Mouse (Mus musculus) embryonic facial prominence, embryonic 15.5 days (tissue): Measurements from ENCODE around the gene Rps28. TPM values are rescaled to one million over a fixed set of nuclear protein-coding genes. Genes with fewer than 3 reads are reported as not detected.
"Not testable (repeated sequence)": the region's sequence is repeated elsewhere in the genome, so short reads cannot be mapped to it uniquely, and the experiment has no call there.

Source experiments
- ATAC-seq: fragments of 200-750 bp; cut with Nextera tagmentation; 2 replicates; pipeline ENCODE4 v1.8.0; 2017; ENCODE audit warnings: low read depth, moderate TSS enrichment; ENCODE audit not compliant: insufficient number of reproducible peaks, low FRiP score, low TSS enrichment
- H3K27ac ChIP-seq: fragments of 300-500 bp; sonication (generic); replicated peaks from 2 replicates; pipeline ENCODE4 v1.5.1; 2015; ENCODE audit warnings: mild to moderate bottlenecking, inconsistent platforms
- H3K27me3 ChIP-seq: fragments of 300-500 bp; sonication (generic); 2 replicates; pipeline ENCODE4 v1.6.1; 2015; ENCODE audit warnings: inconsistent platforms
- H3K36me3 ChIP-seq: fragments of 300-500 bp; sonication (generic); 2 replicates; pipeline ENCODE4 v1.6.1; 2015; ENCODE audit warnings: mild to moderate bottlenecking, inconsistent platforms
- H3K4me1 ChIP-seq: fragments of 300-500 bp; sonication (generic); 2 replicates; pipeline ENCODE4 v1.6.1; 2015; ENCODE audit warnings: inconsistent platforms
- H3K4me2 ChIP-seq: fragments of 300-500 bp; sonication (generic); replicated peaks from 2 replicates; pipeline ENCODE4 v1.6.1; 2015; ENCODE audit warnings: mild to moderate bottlenecking, inconsistent platforms
- H3K4me3 ChIP-seq: fragments of 300-500 bp; sonication (generic); replicated peaks from 2 replicates; pipeline ENCODE4 v1.5.1; 2015; ENCODE audit warnings: mild to moderate bottlenecking, inconsistent platforms
- H3K9ac ChIP-seq: fragments of 300-500 bp; sonication (generic); 2 replicates; pipeline ENCODE4 v1.6.1; 2015; ENCODE audit warnings: inconsistent platforms
- H3K9me3 ChIP-seq: fragments of 300-500 bp; sonication (generic); replicated peaks from 2 replicates; pipeline ENCODE4 v1.6.1; 2016; ENCODE audit warnings: inconsistent platforms
- WGBS: fragments of 180-500 bp; shearing (Covaris S2); methylation state at CpG from one replicate; pipeline ENCODE4 v1.1.7; 2015; 5-methylcytosine and 5-hydroxymethylcytosine counted together
- polyA plus RNA-seq: library from polyadenylated mRNA; unstranded; fragments of >200 nt; fragmentation: Nextera tagmentation; extraction: Ambion mirVana; gene quantifications from 2 replicates; pipeline ENCODE4 v1.2.1, GENCODE M21; 2015

The Rps28 gene
- polyA plus RNA-seq, 1 experiment from 2014 or later, result 998 TPM

DNA sequence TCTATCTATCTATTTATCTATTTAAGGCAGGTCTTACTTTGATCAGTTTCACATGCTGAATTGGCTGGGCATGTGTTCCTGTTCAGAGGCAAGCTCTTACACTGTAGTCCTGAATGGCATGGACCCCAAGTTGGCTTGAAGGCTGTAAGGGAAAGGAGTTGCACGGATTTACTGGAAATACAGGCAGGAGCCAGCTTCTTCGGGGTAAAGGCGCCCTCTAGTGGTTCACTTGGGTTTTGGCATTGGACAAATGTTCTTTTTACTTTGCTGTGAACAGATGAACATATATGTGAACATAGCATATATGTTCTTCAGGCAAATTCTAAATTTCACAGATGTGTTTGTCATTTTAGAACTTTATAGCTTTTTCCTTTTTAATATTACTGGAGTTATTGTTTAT lies 2.5 kb upstream of the Rps28 start:
- Histone ChIP-seq H3K36me3 (peaks cover 52% of the 10 kb centered on the region), H3K4me3 (no peak overlapping the region), H3K27me3 (no peaks in the 10 kb centered on the region), H3K9ac (no peak overlapping the region), H3K4me1 (peaks cover 33% of the 10 kb centered on the region), H3K27ac (no peak overlapping the region), H3K4me2 (no peak overlapping the region), H3K9me3 (no peaks in the 10 kb centered on the region)
- ATAC-seq, result no peak
- under 1% methylated on average over 3 of the region's 3 CpGs for WGBS

DNA sequence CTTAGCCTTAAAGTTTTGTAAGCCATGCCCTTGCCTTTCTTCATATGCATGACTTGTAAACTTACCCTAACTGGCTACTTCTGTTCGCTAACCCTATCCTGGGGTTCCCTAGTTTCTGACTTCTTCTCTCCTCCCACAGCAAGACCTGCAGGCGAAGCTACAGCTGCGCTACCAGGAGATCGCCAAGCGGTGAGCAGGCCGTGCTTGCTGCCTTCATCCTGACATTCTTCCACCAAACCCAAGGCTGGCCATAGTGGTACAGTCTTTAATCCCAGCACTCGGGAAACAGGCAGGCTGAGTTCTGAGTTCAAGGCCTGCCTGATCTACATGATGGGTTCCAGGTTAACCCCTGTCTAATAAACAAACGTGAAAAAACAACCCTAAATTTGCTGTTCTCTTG lies 1.1 kb upstream of the Rps28 start:
- H3K9ac ChIP-seq, result peak overlapping the region; percentile 64; the same call in 1 of the 2 replicates
- ATAC-seq, result no peak
- no peak overlapping the region for H3K27ac ChIP-seq
- H3K27me3 ChIP-seq, result no peaks in the 10 kb centered on the region
- H3K36me3 ChIP-seq, result peaks cover 54% of the 10 kb centered on the region
- 80% methylated on average over 8 of the region's 8 CpGs for WGBS
- H3K4me2 ChIP-seq, result peak overlapping the region; percentile 84
- H3K4me3 ChIP-seq, result peak overlapping the region; percentile 86
- H3K4me1 ChIP-seq, result peaks cover 33% of the 10 kb centered on the region
- no peaks in the 10 kb centered on the region for H3K9me3 ChIP-seq

DNA sequence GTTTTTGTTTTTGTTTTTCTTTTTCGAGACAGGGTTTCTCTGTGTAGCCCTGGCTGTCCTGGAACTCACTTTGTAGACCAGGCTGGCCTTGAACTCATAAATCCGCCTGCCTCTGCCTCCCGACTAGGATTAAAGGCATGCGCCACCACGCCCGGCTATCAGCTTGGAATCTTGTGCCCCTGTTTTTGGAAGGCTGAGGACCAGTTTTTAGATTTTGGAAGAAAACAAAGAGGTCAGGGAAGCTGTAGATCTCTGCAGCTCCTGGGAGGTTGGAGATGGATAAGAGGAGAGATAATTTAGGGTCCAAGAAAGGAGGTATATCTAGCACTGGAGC lies 602 bp upstream of the Rps28 start:
- H3K9me3 ChIP-seq, H3K27me3 ChIP-seq, ATAC-seq: not testable (repeated sequence)
- Histone ChIP-seq H3K36me3 (peaks cover 54% of the 10 kb centered on the region), H3K9ac (peak overlapping the region; percentile 64), H3K27ac (peak overlapping the region; percentile 94), H3K4me1 (peaks cover 33% of the 10 kb centered on the region), H3K4me3 (peak overlapping the region; percentile 86), H3K4me2 (peak overlapping the region; percentile 84)
- WGBS, result 3% methylated on average over 6 of the region's 6 CpGs

DNA sequence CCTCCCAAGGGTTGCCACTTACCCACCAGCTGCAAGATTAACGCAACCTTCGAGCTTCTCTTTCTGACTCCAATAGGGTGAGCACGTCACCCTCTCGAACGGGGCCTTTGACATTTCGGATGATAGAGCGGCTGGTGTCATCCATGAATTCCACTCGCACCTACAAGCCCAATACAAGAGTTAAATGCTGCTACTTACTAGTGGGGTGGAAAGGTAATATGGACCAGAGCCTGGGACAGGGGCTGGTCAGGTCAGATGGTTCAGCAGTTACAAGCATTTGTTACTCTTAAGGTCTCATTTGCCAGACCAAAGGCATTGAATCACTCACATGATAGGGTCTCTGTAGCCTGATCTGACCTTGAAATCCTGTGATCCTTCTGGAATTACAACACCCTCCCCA lies 1.2 kb downstream of the Rps28 start:
- not testable (repeated sequence) for H3K27ac ChIP-seq, H3K9me3 ChIP-seq, ATAC-seq, H3K27me3 ChIP-seq
- Histone ChIP-seq H3K4me2 (peak overlapping the region; percentile 84), H3K4me1 (peaks cover 39% of the 10 kb centered on the region), H3K4me3 (peak overlapping the region; percentile 86), H3K36me3 (peaks cover 52% of the 10 kb centered on the region), H3K9ac (peak overlapping the region; percentile 75)
- WGBS, result 74% methylated on average over 8 of the region's 8 CpGs

DNA sequence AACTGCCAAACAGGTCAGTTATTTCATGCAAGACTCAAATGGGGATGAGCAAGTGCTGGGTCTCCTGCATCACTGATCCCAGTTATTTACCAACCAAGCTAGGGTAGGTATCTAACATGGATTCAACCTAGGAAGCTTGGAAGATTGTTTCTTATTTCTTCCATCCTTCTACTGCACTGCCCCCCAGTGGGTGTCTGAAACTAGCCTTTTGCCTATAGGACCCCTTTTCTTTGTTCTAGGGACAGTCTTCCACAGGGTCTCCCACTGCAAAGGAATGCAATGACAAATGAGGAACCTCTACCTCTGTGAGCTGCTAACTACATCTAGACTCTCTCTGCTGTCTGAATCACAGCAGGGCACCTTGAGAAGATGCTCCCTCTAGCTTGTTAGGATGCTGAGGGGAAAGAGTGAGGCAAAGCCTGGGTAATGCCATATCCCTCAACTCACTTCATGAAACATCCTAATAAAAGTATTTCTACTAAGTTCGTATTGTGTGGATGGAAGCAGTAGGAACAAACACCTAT lies 1.9 kb downstream of the Rps28 start:
- Histone ChIP-seq H3K4me1 (peaks cover 45% of the 10 kb centered on the region), H3K4me2 (no peak overlapping the region), H3K36me3 (peaks cover 51% of the 10 kb centered on the region), H3K4me3 (peak overlapping the region; percentile 86), H3K27me3 (no peaks in the 10 kb centered on the region), H3K27ac (no peak overlapping the region), H3K9me3 (no peaks in the 10 kb centered on the region), H3K9ac (no peak overlapping the region)
- 85% methylated on average over 1 of the region's 1 CpGs for WGBS
- ATAC-seq, result no peak

DNA sequence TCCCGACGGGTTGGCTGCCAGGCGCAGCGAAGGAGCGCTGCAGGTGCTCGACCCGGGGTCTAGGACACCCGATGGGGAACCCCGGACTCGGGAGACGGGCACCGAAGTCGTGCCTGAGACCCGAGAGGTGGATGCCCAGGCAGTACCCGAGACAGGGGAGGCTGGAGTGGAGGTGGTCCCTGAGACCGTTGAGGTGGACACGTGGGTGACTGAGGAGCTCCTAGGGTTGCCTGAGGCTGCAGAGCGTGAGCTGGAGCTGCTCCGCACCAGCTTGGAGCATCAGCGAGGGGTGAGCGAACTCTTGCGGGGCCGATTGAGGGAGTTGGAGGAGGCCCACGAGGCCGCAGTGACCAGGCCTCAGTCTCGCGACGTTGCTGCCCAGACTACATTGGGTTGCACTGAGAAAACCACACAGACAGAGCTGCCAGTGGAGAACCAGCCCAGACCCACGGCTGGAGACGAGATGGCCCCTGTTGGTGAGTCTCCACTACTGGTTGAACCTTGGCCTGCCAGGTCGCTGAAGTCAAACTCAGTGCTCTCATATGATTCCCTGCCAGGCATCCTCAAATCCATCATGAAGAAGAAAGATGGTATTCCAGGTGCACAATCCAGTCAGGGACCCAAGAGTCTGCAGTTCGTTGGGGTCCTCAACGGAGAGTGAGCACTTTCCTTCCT lies 6.3 kb downstream of the Rps28 start:
- H3K4me1 ChIP-seq, result peaks cover 28% of the 10 kb centered on the region
- peak overlapping the region; percentile 82 for H3K4me2 ChIP-seq
- peaks cover 46% of the 10 kb centered on the region for H3K36me3 ChIP-seq
- H3K27me3 ChIP-seq, result no peaks in the 10 kb centered on the region
- peak overlapping the region; percentile 41 for H3K9ac ChIP-seq
- ATAC-seq, result peak; percentile 35
- H3K9me3 ChIP-seq, result no peaks in the 10 kb centered on the region
- WGBS, result 17% methylated on average over 33 of the region's 33 CpGs
- H3K4me3 ChIP-seq, result peak overlapping the region; percentile 67
- H3K27ac ChIP-seq, result peak overlapping the region; percentile 94

DNA sequence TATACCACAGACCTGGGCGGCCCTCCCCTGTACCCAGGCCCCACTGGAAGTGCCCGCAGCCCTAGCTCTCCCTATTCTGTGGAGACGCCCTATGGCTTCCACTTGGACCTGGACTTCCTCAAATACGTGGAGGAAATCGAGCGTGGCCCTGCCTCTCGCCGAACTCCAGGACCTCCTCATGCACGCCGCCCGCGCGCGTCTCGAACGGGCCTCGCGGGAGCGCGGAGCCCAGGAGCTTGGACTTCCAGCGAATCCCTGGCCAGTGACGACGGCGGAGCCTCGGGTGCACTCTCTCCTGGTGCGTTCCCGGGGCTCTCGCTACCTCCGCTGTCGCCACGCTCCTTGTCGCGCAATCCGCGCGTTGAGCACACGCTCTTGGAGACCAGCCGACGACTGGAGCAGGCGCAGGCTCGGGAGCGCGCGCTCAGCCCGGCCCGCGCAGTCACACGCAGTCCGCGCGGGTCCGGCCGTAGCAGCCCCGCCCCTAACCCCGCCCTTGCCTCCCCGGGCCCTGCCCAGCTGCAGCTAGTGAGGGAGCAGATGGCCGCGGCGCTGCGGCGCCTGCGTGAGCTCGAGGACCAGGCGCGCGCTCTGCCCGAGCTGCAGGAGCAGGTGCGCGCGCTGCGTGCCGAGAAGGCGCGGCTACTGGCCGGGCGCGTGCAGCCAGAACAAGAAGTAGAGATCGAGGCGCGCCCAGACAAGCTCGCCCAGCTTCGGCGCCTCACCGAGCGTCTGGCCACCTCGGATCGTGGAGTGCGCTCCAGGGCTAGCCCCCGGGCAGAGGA lies 7.0 kb downstream of the Rps28 start:
- H3K36me3 ChIP-seq, result peaks cover 38% of the 10 kb centered on the region
- H3K4me3 ChIP-seq, result peak overlapping the region; percentile 67
- ATAC-seq, result peak; percentile 98
- no peaks in the 10 kb centered on the region for H3K9me3 ChIP-seq
- peak overlapping the region; percentile 66 for H3K9ac ChIP-seq
- under 1% methylated on average over 88 of the region's 89 CpGs for whole genome bisulfite sequencing
- peaks cover 20% of the 10 kb centered on the region for H3K4me1 ChIP-seq
- H3K27ac ChIP-seq, result peak overlapping the region; percentile 94
- H3K4me2 ChIP-seq, result peak overlapping the region; percentile 82
- H3K27me3 ChIP-seq, result no peaks in the 10 kb centered on the region

DNA sequence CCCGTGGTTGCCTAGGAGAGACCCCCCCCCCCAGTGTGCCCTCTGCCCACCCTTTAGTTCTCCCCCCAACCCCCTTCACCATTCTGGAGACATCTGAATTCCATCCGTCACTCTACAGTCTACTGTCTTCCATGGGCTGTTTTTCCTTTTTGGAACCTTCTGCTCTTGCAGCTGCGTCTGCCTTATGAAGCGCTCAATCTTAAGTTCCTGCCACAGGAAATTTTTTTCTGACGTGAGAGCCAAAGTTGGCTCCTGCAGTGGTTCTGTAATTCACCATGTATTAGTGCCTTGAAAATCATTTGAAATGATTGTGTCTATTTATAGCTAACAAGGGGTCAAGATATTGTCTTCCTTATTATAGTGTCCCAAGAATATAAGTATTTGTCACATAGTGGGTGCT lies 7.8 kb downstream of the Rps28 start:
- Histone ChIP-seq H3K4me3 (peak overlapping the region; percentile 67), H3K36me3 (peaks cover 31% of the 10 kb centered on the region), H3K27me3 (no peaks in the 10 kb centered on the region), H3K4me1 (peaks cover 18% of the 10 kb centered on the region), H3K9ac (0 out of 2 replicates have a peak overlapping the region, but pooled peaks have one; percentile 66), H3K27ac (peak overlapping the region; percentile 94), H3K9me3 (no peaks in the 10 kb centered on the region), H3K4me2 (peak overlapping the region; percentile 82)
- WGBS, result 43% methylated on average over 5 of the region's 5 CpGs
- no peak for ATAC-seq

DNA sequence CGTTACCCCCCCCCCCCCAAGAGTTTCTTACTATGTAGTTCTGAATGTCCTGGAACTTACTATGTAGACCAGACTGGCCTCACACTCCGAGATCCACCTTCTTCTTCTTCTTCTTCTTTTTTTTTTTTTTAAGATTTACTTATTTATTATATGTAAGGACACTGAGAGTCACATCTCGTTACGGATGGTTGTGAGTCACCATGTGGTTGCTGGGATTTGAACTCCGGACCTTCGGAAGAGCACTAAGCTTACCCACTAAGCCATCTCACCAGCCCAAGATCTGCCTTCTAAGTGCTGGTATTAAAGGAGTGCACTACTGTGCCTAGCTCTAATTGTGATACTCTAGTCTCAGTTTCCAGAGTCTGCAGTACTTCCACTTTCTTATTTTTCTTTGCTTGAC lies 9.0 kb downstream of the Rps28 start:
- no peak overlapping the region for H3K9ac ChIP-seq
- no peak overlapping the region for H3K4me3 ChIP-seq
- H3K4me1 ChIP-seq, result peaks cover 26% of the 10 kb centered on the region

DNA sequence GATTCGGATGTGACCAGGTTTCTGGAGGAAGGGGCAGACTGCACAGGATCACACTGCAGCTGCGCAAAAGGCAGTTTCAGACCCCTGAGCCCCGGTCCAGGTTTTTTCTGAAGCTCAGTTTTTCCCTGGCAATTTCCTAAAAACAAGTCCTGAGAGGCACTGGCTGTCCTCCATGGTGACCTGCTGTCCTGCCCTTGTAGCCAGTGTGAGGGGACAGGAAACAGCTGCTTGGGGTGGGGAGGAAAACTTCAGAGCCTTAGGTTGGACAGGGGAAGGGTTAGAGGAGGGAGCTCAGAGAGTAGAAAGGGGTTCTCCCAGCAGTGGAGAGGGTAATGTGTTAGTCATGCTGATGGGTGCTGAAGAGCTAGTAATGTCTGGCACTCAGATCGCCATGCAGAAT lies 11.4 kb downstream of the Rps28 start:
- H3K27ac ChIP-seq, result no peak overlapping the region
- H3K4me3 ChIP-seq, result no peak overlapping the region
- no peaks in the 10 kb centered on the region for H3K36me3 ChIP-seq
- H3K9ac ChIP-seq, result no peak overlapping the region
- H3K27me3 ChIP-seq, result no peaks in the 10 kb centered on the region
- H3K9me3 ChIP-seq, result no peaks in the 10 kb centered on the region
- H3K4me1 ChIP-seq, result peaks cover 21% of the 10 kb centered on the region
- H3K4me2 ChIP-seq, result no peak overlapping the region
- 52% methylated on average over 4 of the region's 4 CpGs for WGBS
- ATAC-seq, result no peak

More for the DNA sequence above, 9.0 kb downstream of the Rps28 start:
- no peak for ATAC-seq
- Histone ChIP-seq H3K36me3 (peaks cover 18% of the 10 kb centered on the region), H3K9me3 (no peaks in the 10 kb centered on the region), H3K4me2 (no peak overlapping the region), H3K27ac (no peak overlapping the region), H3K27me3 (no peaks in the 10 kb centered on the region)
- WGBS, result 92% methylated on average over 6 of the region's 6 CpGs

DNA sequence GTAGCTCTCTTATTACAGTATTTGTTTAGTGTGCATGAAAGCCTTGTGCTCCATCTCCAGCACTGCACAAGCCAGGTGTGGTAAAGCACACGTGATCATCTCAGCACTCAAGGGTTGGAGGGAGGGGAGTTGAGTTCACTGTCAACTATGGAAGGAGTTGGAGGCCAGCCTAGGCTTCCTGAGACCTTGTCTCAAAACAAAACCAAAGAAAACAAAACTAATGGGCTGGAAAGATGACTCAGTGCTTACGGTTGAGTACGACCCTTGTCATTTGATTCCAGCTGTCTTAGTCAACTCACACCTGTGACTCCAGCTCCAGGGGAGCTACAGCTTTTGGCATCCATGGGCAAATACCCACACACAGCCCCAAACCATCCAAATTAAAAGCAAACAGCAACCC lies 11.9 kb downstream of the Rps28 start:
- 43% methylated on average over 3 of the region's 3 CpGs for WGBS
- H3K4me3 ChIP-seq, result no peak overlapping the region
- H3K9ac ChIP-seq, result no peak overlapping the region
- peaks cover 17% of the 10 kb centered on the region for H3K4me1 ChIP-seq
- no peak for ATAC-seq
- H3K36me3 ChIP-seq, result no peaks in the 10 kb centered on the region
- no peak overlapping the region for H3K4me2 ChIP-seq
- H3K27ac ChIP-seq, result no peak overlapping the region
- H3K27me3 ChIP-seq, result no peaks in the 10 kb centered on the region
- H3K9me3 ChIP-seq, result no peaks in the 10 kb centered on the region
